Mouse (Mus musculus) olfactory bulb, adult 2 months (tissue): ENCODE results near the gene Hivep3.

ENCODE experiments used
- CTCF ChIP-seq: fragments of 200-500 bp; IDR thresholded peaks from 2 replicates; pipeline ENCODE4 v1.5.1; 2012; ENCODE audit warnings: low read depth, mild to moderate bottlenecking, low read length, moderate library complexity; ENCODE audit not compliant: insufficient read depth
- POLR2A ChIP-seq: fragments of 200-500 bp; IDR thresholded peaks from 2 replicates; pipeline ENCODE4 v1.6.1; 2012; ENCODE audit warnings: mild to moderate bottlenecking, low read depth, low read length, moderate library complexity; ENCODE audit not compliant: insufficient read depth

GRCm38 (mm10) chr4:119751408-119752006, 17.9 kb downstream of the Hivep3 start:
- TF ChIP-seq CTCF (no peak), POLR2A (no peak)
